In the genomic region with DNA sequence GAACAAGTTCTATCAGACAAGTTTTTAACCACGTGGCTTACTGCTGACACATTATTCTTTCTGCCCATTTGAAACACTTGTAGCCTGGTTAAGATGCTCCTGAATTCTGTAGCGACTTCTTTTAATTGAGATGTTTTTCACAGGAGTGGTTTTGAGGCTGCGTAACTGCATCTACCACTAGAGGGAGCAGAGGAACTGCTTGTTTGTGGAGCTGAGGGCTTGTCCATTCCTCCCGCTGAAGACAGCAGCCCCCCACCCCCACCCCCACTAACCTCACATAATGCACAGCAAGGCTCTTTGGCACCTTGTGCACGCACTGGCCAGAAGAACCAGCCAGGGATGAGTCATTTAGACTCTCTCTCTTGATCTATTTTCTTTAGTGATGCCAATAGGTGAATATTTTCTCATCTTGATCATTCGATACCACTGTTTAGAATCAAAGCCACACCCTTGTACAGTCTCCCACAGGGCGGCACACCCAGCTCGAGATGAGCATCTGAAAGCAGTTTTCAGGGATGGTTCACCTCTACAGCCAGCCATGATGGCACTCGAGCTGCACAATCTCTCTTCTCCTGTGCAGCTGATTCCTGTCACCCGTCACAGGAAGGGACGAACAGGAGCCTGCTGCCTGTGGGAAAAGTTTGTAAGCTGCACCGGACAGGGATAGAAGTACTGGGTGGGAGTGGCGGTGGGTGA, we compare ENCODE assay signal across 8 mouse cellular contexts.
A peak's percentile ranks its signal among the peaks of the same experiment; 100 is the strongest.
DNase-seq lines count a peak whose midpoint lies in the region; TF ChIP-seq lines count a peak whose summit lies in the region.

No protein-coding gene starts in this region.

- peak; percentile 87 for TF ChIP-seq CTCF in layer of hippocampus, adult 2 months (conservative IDR thresholded peaks at IDR 0.05)

- H3K27ac ChIP-seq in layer of hippocampus, adult 2 months: 0 out of 2 replicates have a peak overlapping the region, but pooled peaks have one; percentile 7

- no peak overlapping the region for H3K4me3 ChIP-seq in layer of hippocampus, adult 2 months

- peak; percentile 14 for DNase-seq in adrenal gland, postnatal 14 days
- DNase-seq in adrenal gland, adult 2 months: no peak
- peak in 1 of 2 experiments; percentile 47 for DNase-seq in layer of hippocampus, adult 2 months (ENCODE audit: low spot score in 2 of 2)
- no peak for DNase-seq in layer of hippocampus, adult 8-10 months (ENCODE audit: low spot score in 2 of 2)
- peak; percentile 43 for DNase-seq in Muller cell, postnatal 12 days (ENCODE audit: inconsistent ontology term)
- peak; percentile 53 for DNase-seq in embryo, embryonic 11 days
- DNase-seq in retina, postnatal 7 days (ENCODE audit: low read depth, low spot score): peak; percentile 24
- DNase-seq in thymus, postnatal 36 days: no peak

Comparison
In these comparisons a context has a peak if more than half of its experiments do, and no peak if none do; other contexts are left out.
1. DNase-seq: peak in adrenal gland, postnatal 14 days (single experiment), Muller cell, postnatal 12 days (single experiment), embryo, embryonic 11 days (single experiment) and retina, postnatal 7 days (single experiment); none in adrenal gland, adult 2 months (single experiment), layer of hippocampus, adult 8-10 months (0 of 2) and thymus, postnatal 36 days (0 of 2).